Mouse (Mus musculus): ENCODE measurements around the gene Gm49333.

Gm49333 gene

GRCm38 (mm10) chr16:20611357-20612227 is at the start of gene Gm49333, which contains the start of the genes Eef1akmt4 and Alg3:
Gene Gm49333, plus strand, starts transcription at chr16:20611610.
Gene Eef1akmt4, plus strand, starts transcription at chr16:20611593.
Gene Alg3, minus strand, starts transcription at chr16:20611735.
- peak; percentile 92 for DNase-seq

- DNase-seq = no peak
Observed at GRCm38 (mm10) chr16:20565075-20565474, 46.3 kb upstream of the Gm49333 start.

- DNase-seq = no peak
Observed at GRCm38 (mm10) chr16:20589366-20589938, 22.0 kb upstream of the Gm49333 start, which contains the start of gene Vwa5b2. Gene Vwa5b2, plus strand, starts transcription at chr16:20589471.

- DNase-seq = no peak
Observed at GRCm38 (mm10) chr16:20589939-20590679, 21.3 kb upstream of the Gm49333 start.

GRCm38 (mm10) chr16:20590680-20591038 is 20.8 kb upstream of the Gm49333 start:
- DNase-seq = no peak

GRCm38 (mm10) chr16:20591076-20591705 is 20.2 kb upstream of the Gm49333 start:
- no peak for DNase-seq

GRCm38 (mm10) chr16:20595060-20595673 is 16.2 kb upstream of the Gm49333 start:
- DNase-seq = no peak

- no peak for DNase-seq
Observed at GRCm38 (mm10) chr16:20595737-20596136, 15.7 kb upstream of the Gm49333 start.

GRCm38 (mm10) chr16:20596687-20597441 is 14.5 kb upstream of the Gm49333 start:
- DNase-seq = no peak

- DNase-seq = no peak
Observed at GRCm38 (mm10) chr16:20600511-20600910, 10.9 kb upstream of the Gm49333 start.

GRCm38 (mm10) chr16:20604705-20605104 is 6.7 kb upstream of the Gm49333 start:
- no peak for DNase-seq

GRCm38 (mm10) chr16:20610501-20611356 is 681 bp upstream of the Gm49333 start:
- DNase-seq = peak; percentile 73

- DNase-seq = no peak
Observed at GRCm38 (mm10) chr16:20619541-20620398, 8.4 kb downstream of the Gm49333 start.

GRCm38 (mm10) chr16:20620399-20620735 is 9.0 kb downstream of the Gm49333 start:
- DNase-seq = no peak

GRCm38 (mm10) chr16:20620751-20621190 is 9.4 kb downstream of the Gm49333 start:
- DNase-seq = no peak

- peak; percentile 76 to 82 for DNase-seq
Observed at GRCm38 (mm10) chr16:20621191-20621990, 10.0 kb downstream of the Gm49333 start, which contains the start of gene Camk2n2. Gene Camk2n2, minus strand, starts transcription at chr16:20621287.

- peak; percentile 79 to 85 for DNase-seq
Observed at GRCm38 (mm10) chr16:20621991-20622685, 10.7 kb downstream of the Gm49333 start.

GRCm38 (mm10) chr16:20623211-20623610 is 11.8 kb downstream of the Gm49333 start:
- no peak for DNase-seq

All from lung, adult 18-20 months (tissue).